Mouse (Mus musculus) bone marrow macrophage, adult 2 months (primary cell): ENCODE measurements at regions not wholly inside any gene's neighbourhood (a gene's known extent, or its start where the extent isn't known, plus 50 kb on each side); places are given as distances from the start of the nearest gene placed in this dataset.

Experiments used
- CTCF ChIP-seq: IDR thresholded peaks from 2 replicates; pipeline ENCODE4 v1.5.1; 2012; ENCODE audit warnings: low read depth, mild to moderate bottlenecking, low read length, moderate library complexity
- POLR2A ChIP-seq: IDR thresholded peaks from 2 replicates; pipeline ENCODE4 v1.6.1; 2012; ENCODE audit warnings: mild to moderate bottlenecking, low read depth, low read length, borderline replicate concordance

DNA sequence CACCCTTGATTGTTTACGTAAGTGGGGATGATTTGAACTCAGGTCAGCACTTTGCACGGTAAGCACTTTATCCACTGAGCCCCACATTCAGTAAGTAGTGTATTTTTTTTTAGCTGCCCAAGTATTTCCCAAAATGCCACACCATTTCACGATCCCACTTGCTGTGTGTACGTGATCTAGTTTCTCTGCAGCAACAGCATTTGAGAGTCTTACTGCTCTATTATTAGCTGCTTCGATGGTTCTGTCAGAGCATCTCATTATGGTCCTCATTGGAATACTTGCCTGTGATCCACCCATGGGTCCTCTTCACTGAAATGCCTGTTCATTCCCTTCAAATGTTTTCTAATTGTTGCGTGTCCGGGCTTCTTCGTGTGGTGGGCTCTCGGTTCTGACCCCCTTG, 120.1 kb upstream of the Ces5a start:
- TF ChIP-seq POLR2A, result no peak
- TF ChIP-seq CTCF, result no peak
